Mouse (Mus musculus): ENCODE results near the gene A430005L14Rik.
"Not testable (repeated sequence)": the region's sequence is repeated elsewhere in the genome, so short reads cannot be mapped to it uniquely, and the experiment has no call there.

Gene A430005L14Rik

GRCm38 (mm10) chr4:153956569-153957405 lies at the start of gene A430005L14Rik:
TSS of gene A430005L14Rik (plus strand) at chr4:153957237.
- DNase-seq = peak; percentile 99

GRCm38 (mm10) chr4:153907573-153907972 lies 49.5 kb upstream of the A430005L14Rik start:
- DNase-seq = no peak

- DNase-seq = no peak
Measured at GRCm38 (mm10) chr4:153913635-153914034, 43.4 kb upstream of the A430005L14Rik start.

- no peak for DNase-seq
Measured at GRCm38 (mm10) chr4:153917773-153918500, 39.1 kb upstream of the A430005L14Rik start.

- DNase-seq = no peak
Measured at GRCm38 (mm10) chr4:153920517-153921233, 36.4 kb upstream of the A430005L14Rik start.

- not testable (repeated sequence) for DNase-seq
Measured at GRCm38 (mm10) chr4:153922090-153922489, 34.9 kb upstream of the A430005L14Rik start.

GRCm38 (mm10) chr4:153928772-153929299 lies 28.2 kb upstream of the A430005L14Rik start:
- no peak for DNase-seq

GRCm38 (mm10) chr4:153929425-153929824 lies 27.6 kb upstream of the A430005L14Rik start:
- no peak for DNase-seq

GRCm38 (mm10) chr4:153929921-153930320 lies 27.1 kb upstream of the A430005L14Rik start:
- no peak for DNase-seq

GRCm38 (mm10) chr4:153943243-153943642 lies 13.8 kb upstream of the A430005L14Rik start:
- DNase-seq = peak; percentile 62

GRCm38 (mm10) chr4:153944261-153944660 lies 12.8 kb upstream of the A430005L14Rik start:
- no peak for DNase-seq

- no peak for DNase-seq
Measured at GRCm38 (mm10) chr4:153945741-153946140, 11.3 kb upstream of the A430005L14Rik start.

- DNase-seq = no peak
Measured at GRCm38 (mm10) chr4:153950372-153950771, 6.7 kb upstream of the A430005L14Rik start.

- no peak for DNase-seq
Measured at GRCm38 (mm10) chr4:153951150-153951549, 5.9 kb upstream of the A430005L14Rik start.

GRCm38 (mm10) chr4:153951692-153952091 lies 5.3 kb upstream of the A430005L14Rik start:
- no peak for DNase-seq

- no peak for DNase-seq
Measured at GRCm38 (mm10) chr4:153955651-153956050, 1.4 kb upstream of the A430005L14Rik start.

- DNase-seq = peak; percentile 18
Measured at GRCm38 (mm10) chr4:153957444-153958250, 610 bp downstream of the A430005L14Rik start.

- no peak for DNase-seq
Measured at GRCm38 (mm10) chr4:153962631-153963030, 5.6 kb downstream of the A430005L14Rik start.

- DNase-seq = no peak
Measured at GRCm38 (mm10) chr4:153966651-153967050, 9.6 kb downstream of the A430005L14Rik start.

- no peak for DNase-seq
Measured at GRCm38 (mm10) chr4:153967556-153967955, 10.5 kb downstream of the A430005L14Rik start.

GRCm38 (mm10) chr4:153968063-153968462 lies 11.0 kb downstream of the A430005L14Rik start:
- DNase-seq = no peak
